Mouse (Mus musculus) G1E (cell line): ENCODE measurements around the gene Nlrc3.

Experiments used
- CTCF ChIP-seq: IDR thresholded peaks from 2 replicates; pipeline ENCODE4 v1.5.1; 2012; ENCODE audit warnings: low read depth, low read length, inconsistent platforms, mixed read lengths
- GATA1 ChIP-seq: IDR thresholded peaks from 2 replicates; pipeline ENCODE4 v1.6.1; 2012; ENCODE audit warnings: borderline replicate concordance, low read length, inconsistent platforms, mixed read lengths
- GATA2 ChIP-seq: IDR thresholded peaks from 2 replicates; pipeline ENCODE4 v1.6.1; 2012; ENCODE audit warnings: low read depth, low read length, inconsistent platforms, borderline replicate concordance
- TAL1 ChIP-seq: conservative IDR thresholded peaks from 2 replicates; pipeline ENCODE4 v1.6.1; 2012; ENCODE audit warnings: low read depth, low read length, inconsistent platforms, mixed read lengths

GRCm38 (mm10) chr16:3934091-3934490 lies 42.3 kb downstream of the Nlrc3 start:
- TF ChIP-seq CTCF (no peak), GATA1 (no peak), TAL1 (no peak), GATA2 (no peak)
